In the genomic region with DNA sequence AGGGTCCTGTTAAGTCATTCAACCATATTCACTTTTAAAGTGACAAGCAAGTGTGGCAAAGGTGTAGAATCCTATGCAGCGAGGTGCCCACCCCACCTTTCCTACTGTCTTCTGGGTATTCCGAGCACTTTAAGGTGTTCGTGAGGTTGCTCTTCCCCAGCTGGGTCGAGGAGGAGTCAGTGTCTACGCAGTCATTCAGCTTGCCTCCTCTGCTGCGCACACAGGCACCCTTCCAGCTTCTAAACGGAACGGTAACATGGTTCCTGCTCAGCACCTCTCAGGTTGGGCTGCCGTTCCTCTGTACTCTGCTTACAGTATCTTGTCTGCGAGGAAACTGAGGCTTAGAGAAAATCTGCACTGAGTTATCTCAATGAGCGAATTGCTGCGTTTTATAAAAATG, we compare ENCODE assay signal across 8 mouse cellular contexts. TPM values are rescaled to one million over a fixed set of nuclear protein-coding genes. Genes with fewer than 3 reads are reported as not detected.
A peak's percentile ranks its signal among the peaks of the same experiment; 100 is the strongest.
DNase-seq lines count a peak whose midpoint lies in the region; ATAC-seq and TF ChIP-seq lines count a peak whose summit lies in the region.

No protein-coding gene starts in this region.

- WGBS in heart, embryonic 11.5 days (ENCODE audit: insufficient replicate concordance): 53% methylated on average over 12 of the region's 12 CpGs
- 49% methylated on average over 12 of the region's 12 CpGs for WGBS in kidney, embryonic 15.5 days
- 43% methylated on average over 12 of the region's 12 CpGs for WGBS in stomach, postnatal 0 days

- no peak for TF ChIP-seq CTCF in stomach, postnatal 0 days (IDR thresholded peaks at IDR 0.05; ENCODE audit: low read depth)

- H3K4me2 ChIP-seq in heart, embryonic 11.5 days: peak overlapping the region; percentile 27
- peak overlapping the region; percentile 49 for H3K4me2 ChIP-seq in kidney, embryonic 15.5 days
- peak overlapping the region; percentile 53 for H3K4me2 ChIP-seq in stomach, postnatal 0 days (replicated peaks; ENCODE audit: low read depth)

- H3K9ac ChIP-seq in heart, embryonic 11.5 days (ENCODE audit: low read depth, low read length): no peak overlapping the region
- H3K9ac ChIP-seq in kidney, embryonic 15.5 days: no peak overlapping the region
- H3K9ac ChIP-seq in stomach, postnatal 0 days (ENCODE audit: low read length): no peak overlapping the region

- H3K4me1 ChIP-seq in heart, embryonic 11.5 days (ENCODE audit: control insufficient read depth, insufficient read depth, low read length): peaks cover 45% of the 10 kb centered on the region
- H3K4me1 ChIP-seq in kidney, embryonic 15.5 days: peaks cover 43% of the 10 kb centered on the region
- peaks cover 3% of the 10 kb centered on the region; the same call in 1 of the 2 replicates for H3K4me1 ChIP-seq in stomach, postnatal 0 days (replicated peaks; ENCODE audit: control insufficient read depth, insufficient read depth)

- H3K9me3 ChIP-seq in heart, embryonic 11.5 days (replicated peaks; ENCODE audit: control insufficient read depth, low read length): no peaks in the 10 kb centered on the region
- no peaks in the 10 kb centered on the region for H3K9me3 ChIP-seq in kidney, embryonic 15.5 days (replicated peaks)
- no peaks in the 10 kb centered on the region for H3K9me3 ChIP-seq in stomach, postnatal 0 days (ENCODE audit: control insufficient read depth, low read length)

- DNase-seq in heart, adult 11 months: no peak
- DNase-seq in right cerebral cortex, postnatal 25 days: peak; percentile 42
- no peak for DNase-seq in right cerebral cortex, postnatal 14 days
- no peak for DNase-seq in stomach, postnatal 0 days (ENCODE audit: low spot score)
- DNase-seq in thymus, postnatal 0 days (ENCODE audit: low spot score): no peak
- DNase-seq in urinary bladder, adult 2 months (ENCODE audit: low spot score): no peak

- TF ChIP-seq EP300 in stomach, postnatal 0 days (optimal IDR thresholded peaks at IDR 0.05): no peak

- no peaks in the 10 kb centered on the region for H3K27me3 ChIP-seq in heart, embryonic 11.5 days (ENCODE audit: control insufficient read depth, insufficient read depth, low read length)
- H3K27me3 ChIP-seq in kidney, embryonic 15.5 days: no peaks in the 10 kb centered on the region
- H3K27me3 ChIP-seq in stomach, postnatal 0 days (ENCODE audit: control insufficient read depth, insufficient read depth, low read length): no peaks in the 10 kb centered on the region

- H3K36me3 ChIP-seq in heart, embryonic 11.5 days (ENCODE audit: control insufficient read depth, insufficient read depth, low read length): no peaks in the 10 kb centered on the region
- no peaks in the 10 kb centered on the region for H3K36me3 ChIP-seq in kidney, embryonic 15.5 days
- no peaks in the 10 kb centered on the region for H3K36me3 ChIP-seq in stomach, postnatal 0 days (ENCODE audit: control insufficient read depth, insufficient read depth, low read length)

- no peak overlapping the region for H3K4me3 ChIP-seq in heart, embryonic 11.5 days (ENCODE audit: low read depth, low read length)
- H3K4me3 ChIP-seq in kidney, embryonic 15.5 days (replicated peaks): peak overlapping the region; percentile 10; the same call in 1 of the 2 replicates
- peak overlapping the region; percentile 24; the same call in 1 of the 2 replicates for H3K4me3 ChIP-seq in stomach, postnatal 0 days (ENCODE audit: low read depth, low read length)

- no peak overlapping the region for H3K27ac ChIP-seq in heart, embryonic 11.5 days (ENCODE audit: low read depth, low read length)
- H3K27ac ChIP-seq in kidney, embryonic 15.5 days: peak overlapping the region; percentile 69
- H3K27ac ChIP-seq in stomach, postnatal 0 days (replicated peaks): no peak overlapping the region

- no peak for ATAC-seq in heart, embryonic 11.5 days (replicated peaks; ENCODE audit: insufficient number of reproducible peaks, low FRiP score, low TSS enrichment)
- no peak for ATAC-seq in kidney, embryonic 15.5 days (replicated peaks; ENCODE audit: low FRiP score)
- no peak for ATAC-seq in stomach, postnatal 0 days (ENCODE audit: low FRiP score, low TSS enrichment)

RNA-seq across cellular contexts. Expression of a gene that starts 40.4 kb away (rescaled TPM):
- 45.8 and 52.1 TPM in 2 replicates for polyA plus RNA-seq in heart, embryonic 11.5 days (2014; fragmentation: Nextera tagmentation; extraction: Ambion mirVana)
- polyA plus RNA-seq in kidney, embryonic 15.5 days (2015; fragmentation: Nextera tagmentation; extraction: Ambion mirVana): 35.2 and 35.8 TPM in 2 replicates
- 61.8 and 62.0 TPM in 2 replicates for polyA plus RNA-seq in stomach, postnatal 0 days (2015; fragmentation: Nextera tagmentation; extraction: Ambion mirVana)
- polyA plus RNA-seq in thymus, postnatal 0 days (2015; fragmentation: Nextera tagmentation; extraction: Ambion mirVana): 148 and 166 TPM in 2 replicates
- 24.3 and 40.2 TPM in 2 replicates for polyA plus RNA-seq in urinary bladder, adult 2 months (2012; rRNA removed)
